Mouse (Mus musculus): ENCODE data around the gene Smarcd3. TPM values are rescaled to one million over a fixed set of nuclear protein-coding genes. Genes with fewer than 3 reads are reported as not detected.

Smarcd3 gene
- total RNA-seq, 2 experiments from 2014 or later = 27.9 to 30.6 TPM

GRCm38 (mm10) chr5:24598570-24599006, 25.6 kb downstream of the Smarcd3 start:
- DNase-seq (ENCODE audit: low spot score in 2 of 2) = peak in 1 of 2 experiments; percentile 49

GRCm38 (mm10) chr5:24597901-24598569, 26.2 kb downstream of the Smarcd3 start:
- DNase-seq (ENCODE audit: low spot score in 2 of 2) = no peak

DNA sequence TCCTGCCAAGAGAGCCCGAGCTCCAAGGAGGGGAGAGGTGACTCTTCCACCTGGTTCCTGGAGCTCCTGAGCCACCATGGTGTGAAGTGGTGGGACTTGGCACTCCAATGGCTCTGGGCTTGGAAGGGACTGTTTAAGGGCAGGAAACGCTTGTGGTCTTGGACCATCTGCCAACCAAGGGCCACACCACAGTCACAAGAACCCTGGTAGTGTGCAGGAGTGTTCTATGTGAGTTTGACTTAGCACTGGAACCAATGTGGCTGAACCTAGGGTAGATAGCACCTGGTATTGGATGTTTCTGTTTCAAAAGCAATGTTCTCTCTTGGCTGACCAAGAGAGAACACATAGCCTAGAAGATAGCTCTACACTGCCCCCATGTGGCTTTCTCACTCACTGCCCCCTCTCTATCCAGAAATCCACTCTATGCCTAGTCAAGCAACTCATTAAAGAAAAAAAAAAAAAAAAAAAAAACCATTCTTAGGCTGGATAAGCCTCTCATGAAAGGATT, 26.9 kb downstream of the Smarcd3 start:
- peak in 1 of 2 experiments; percentile 51 for DNase-seq (ENCODE audit: low spot score in 2 of 2)

DNA sequence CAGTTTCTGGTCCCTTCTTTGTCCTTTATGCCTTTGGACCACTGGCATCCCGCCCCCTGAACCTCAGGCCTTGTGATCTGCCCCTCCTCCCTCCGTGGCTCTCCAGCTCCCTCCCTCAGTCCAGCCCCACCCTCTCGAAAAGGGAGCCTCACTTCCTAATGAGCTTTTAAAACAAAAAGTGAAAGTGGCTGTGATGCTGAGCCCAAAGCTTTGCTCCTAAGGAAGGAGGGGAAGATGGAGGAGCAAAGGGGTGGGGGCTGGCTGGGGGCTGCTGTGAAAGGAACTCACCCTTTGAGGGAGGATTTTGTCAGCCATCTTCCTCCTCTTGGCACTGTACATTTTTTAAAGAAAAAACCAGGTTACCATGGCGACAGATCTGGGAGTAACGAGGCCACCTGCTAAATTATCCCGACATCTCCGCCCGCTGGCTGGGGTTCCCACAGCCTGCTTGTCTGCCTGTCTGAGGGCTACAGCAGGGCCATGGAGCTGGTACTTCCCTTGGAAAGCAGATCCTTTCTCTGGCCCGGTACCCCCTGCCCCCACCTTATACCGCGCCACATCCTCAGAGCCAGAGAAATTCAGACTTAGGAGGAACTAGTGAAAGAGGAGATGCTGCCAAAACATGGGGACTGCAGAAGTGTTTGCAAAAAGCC, 27.6 kb downstream of the Smarcd3 start:
- DNase-seq (ENCODE audit: low spot score in 2 of 2) = no peak

DNA sequence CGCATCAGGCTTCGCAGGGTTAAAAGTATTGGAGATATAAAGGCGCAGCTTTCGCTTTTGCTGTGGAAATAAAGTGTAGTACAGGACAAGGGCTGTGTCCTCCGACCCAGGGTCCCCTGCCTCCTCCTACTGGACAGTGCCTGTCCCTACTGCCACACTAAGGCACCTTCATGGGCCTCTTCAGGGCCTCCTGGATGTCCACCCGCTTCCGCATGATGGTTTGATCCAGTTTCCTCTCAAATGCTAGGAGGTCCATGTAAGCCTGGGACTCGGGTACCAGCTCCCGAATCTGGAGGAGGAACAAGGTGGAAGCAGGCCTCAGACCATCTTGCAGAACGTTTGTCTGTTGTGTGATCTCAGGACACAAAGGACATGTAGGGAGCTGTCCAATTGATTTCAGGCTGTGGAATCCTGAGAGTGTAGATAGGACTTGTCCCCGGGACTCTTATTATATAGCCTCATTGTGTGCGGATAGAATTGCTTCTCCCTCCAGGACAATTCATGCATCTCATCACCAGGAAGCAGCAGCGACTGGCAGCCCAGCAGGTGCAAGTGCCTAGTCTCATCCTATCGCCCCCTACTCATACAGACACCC, 28.3 kb downstream of the Smarcd3 start:
- no peak for DNase-seq (ENCODE audit: low spot score in 2 of 2)

- no peak for DNase-seq (ENCODE audit: low spot score in 2 of 2)
Observed at GRCm38 (mm10) chr5:24595261-24595660, 28.9 kb downstream of the Smarcd3 start.

DNA sequence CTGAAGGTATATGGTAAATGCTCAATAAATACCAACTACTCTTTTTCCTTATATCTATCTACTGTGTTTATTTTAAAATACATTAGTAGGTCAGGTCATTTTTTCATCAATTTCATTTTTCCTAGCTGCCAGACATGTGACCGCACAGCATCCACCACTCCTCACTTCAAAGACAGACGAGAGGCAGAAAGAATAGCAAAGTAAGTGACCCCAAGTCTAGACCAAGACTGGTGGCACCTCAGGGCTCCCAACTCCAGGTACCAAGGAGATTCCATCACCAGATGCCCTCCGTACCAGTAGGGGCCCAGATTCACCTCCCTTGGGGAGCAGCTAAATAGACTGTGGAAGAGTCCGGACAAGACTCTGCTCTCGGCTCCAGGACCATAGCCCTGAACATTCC, 29.9 kb downstream of the Smarcd3 start:
- no peak for DNase-seq (ENCODE audit: low spot score in 2 of 2)

GRCm38 (mm10) chr5:24593928-24594327, 30.3 kb downstream of the Smarcd3 start:
- no peak for DNase-seq (ENCODE audit: low spot score in 2 of 2)

DNA sequence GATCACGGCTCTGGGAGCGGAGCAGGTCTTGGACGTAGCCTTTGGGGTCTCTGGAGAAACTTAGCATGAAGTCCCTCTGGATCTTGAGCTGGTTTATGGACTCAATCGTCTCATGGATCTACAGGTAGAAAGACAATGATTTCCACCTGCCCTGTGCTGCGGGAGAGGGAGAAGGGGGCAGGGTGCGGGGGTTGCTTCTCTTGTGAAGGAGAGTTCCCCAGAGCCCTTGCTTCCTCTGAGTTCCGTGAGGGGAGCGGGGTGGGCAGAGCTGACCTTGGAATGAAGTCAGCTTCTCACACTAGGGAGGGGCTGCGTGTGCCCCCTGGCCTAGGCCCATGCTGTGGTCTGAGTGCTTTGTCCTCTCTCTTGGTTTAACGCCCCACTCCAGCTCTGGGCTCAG, 31.0 kb downstream of the Smarcd3 start:
- DNase-seq (ENCODE audit: low spot score in 2 of 2) = no peak

- DNase-seq (ENCODE audit: low spot score in 2 of 2) = no peak
Observed at GRCm38 (mm10) chr5:24592471-24593160, 31.6 kb downstream of the Smarcd3 start.

DNA sequence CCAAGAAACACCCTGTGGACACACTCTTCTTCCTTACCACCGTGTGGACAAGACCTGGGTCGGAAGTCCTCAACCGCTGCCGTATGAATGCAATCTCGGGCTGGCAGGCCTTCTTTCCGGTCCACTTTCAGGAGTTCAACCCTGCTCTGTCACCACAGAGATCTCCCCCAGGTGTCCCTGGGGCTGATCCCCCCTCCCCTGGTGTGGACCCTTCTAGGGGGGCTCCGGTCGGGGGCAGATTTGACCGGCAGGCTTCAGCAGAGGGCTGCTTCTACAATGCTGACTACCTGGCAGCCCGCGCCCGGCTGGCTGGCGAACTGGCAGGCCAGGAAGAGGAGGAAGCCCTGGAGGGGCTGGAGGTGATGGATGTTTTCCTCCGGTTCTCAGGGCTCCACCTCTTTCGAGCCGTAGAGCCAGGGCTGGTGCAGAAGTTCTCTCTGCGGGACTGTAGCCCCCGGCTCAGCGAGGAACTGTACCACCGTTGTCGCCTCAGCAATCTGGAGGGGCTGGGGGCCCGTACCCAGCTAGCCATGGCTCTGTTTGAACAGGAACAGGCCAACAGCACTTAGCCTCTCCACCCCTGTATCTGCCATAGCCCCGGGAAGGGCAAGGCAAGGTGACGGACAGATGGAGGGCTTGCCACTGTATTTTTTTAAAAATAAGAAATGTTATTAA, 32.3 kb downstream of the Smarcd3 start:
- no peak for DNase-seq (ENCODE audit: low spot score in 2 of 2)

GRCm38 (mm10) chr5:24591268-24591721, 32.9 kb downstream of the Smarcd3 start:
- DNase-seq (ENCODE audit: low spot score in 2 of 2) = peak in 1 of 2 experiments; percentile 40

GRCm38 (mm10) chr5:24589511-24590500, 34.4 kb downstream of the Smarcd3 start:
- no peak for DNase-seq (ENCODE audit: low spot score in 2 of 2)

- no peak for DNase-seq (ENCODE audit: low spot score in 2 of 2)
Observed at GRCm38 (mm10) chr5:24587200-24587577, 37.0 kb downstream of the Smarcd3 start.

DNA sequence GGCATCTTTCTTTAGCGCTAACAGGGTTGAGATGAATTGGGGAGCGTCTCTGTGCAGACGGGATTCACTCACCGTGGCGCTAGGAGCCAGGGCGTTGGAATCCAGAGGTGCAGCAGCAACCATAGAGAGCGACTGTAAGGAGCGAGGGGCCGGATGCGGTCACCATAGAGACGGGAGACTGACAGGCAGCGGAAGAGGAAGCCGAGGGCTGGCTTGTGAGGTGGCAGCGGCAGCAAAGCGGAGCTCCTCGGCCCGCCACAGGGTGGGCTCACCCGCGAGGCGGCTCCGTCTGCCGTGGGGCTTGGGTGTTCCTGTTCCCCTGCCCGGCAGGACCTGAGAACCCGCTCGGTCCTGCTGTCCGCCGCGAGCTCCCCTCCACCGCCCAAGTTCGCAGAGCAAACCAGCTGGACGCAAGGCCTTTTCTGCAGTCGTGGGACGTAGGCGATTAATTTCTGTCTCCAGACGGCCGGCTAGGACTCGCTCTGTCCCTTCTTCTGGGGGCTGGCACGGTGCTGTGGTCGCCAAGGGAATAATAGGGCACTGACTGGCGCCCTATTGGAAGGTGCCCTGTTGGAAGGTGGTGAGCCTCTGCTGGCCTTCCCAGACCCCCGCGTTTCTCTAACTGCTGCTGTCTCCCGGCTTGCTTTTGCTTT, 37.5 kb downstream of the Smarcd3 start, which contains the start of gene Chpf2:
Gene Chpf2, plus strand, starts transcription at position 195 of the 653 bp plus-strand sequence.
- DNase-seq (ENCODE audit: low spot score in 2 of 2) = peak in 1 of 2 experiments; percentile 64

GRCm38 (mm10) chr5:24586106-24586505, 38.1 kb downstream of the Smarcd3 start:
- DNase-seq (ENCODE audit: low spot score in 2 of 2) = no peak

DNA sequence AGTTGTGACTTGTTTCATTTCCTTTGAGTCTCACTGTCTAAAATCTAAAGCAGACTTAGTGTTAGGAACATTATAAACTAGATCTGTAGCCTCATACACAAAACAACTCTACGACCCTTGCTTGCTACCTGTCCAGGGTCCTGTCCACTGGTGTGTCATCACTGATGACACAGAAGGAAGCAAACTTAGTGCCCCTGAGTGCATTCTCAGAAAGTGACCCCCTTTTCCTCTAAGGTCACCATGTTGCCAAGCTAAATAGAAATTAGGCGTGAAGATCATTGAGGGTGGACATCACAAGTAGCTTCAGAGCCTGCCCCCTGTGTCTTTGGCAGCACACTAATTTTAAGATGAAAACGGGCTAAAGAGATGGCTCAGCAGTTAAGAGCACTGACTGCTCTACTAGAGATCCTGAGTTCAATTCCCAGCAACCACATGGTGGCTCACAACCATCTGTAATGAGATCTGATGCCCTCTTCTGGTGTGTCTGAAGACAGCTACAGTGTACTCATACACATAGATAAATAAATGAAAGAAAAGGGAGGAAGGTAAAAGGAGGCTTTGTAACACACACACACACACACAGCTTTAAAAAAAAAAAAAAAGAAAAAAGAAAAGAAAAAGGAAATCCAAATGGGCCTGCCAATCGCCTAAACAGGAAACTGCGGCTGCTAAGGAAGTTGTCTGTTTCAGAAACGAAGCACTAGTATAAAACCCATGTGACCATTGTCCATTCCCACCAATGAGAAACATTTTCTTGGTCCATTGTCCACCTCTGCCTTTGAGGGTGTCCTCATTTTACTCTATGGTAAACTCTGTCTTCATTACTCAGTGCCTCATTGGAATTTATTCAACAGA, 45.9 kb downstream of the Smarcd3 start:
- no peak for DNase-seq (ENCODE audit: low spot score in 2 of 2)

Data from adrenal gland, postnatal 4 days (tissue).